Mouse (Mus musculus) testis, adult 2 months (tissue): Measurements from ENCODE around the gene Rnf111.

Experiments
- CTCF ChIP-seq: fragments of 200-500 bp; IDR thresholded peaks from 2 replicates; pipeline ENCODE4 v1.5.1; 2012; ENCODE audit warnings: low read depth, mild to moderate bottlenecking, inconsistent platforms, low read length, moderate library complexity; ENCODE audit not compliant: control insufficient read depth, insufficient read depth, insufficient replicate concordance
- POLR2A ChIP-seq: fragments of 200-500 bp; IDR thresholded peaks from 2 replicates; pipeline ENCODE4 v1.6.1; 2012; ENCODE audit warnings: low read depth, mild to moderate bottlenecking, inconsistent platforms, low read length, moderate library complexity; ENCODE audit not compliant: control insufficient read depth

- no peak for TF ChIP-seq CTCF
- TF ChIP-seq POLR2A, result no peak
These were observed 416 bp downstream of the Rnf111 start for GRCm38 (mm10) chr9:70503015-70503603.
